Mouse (Mus musculus): ENCODE measurements around the gene Pik3c2g. TPM values are rescaled to one million over a fixed set of nuclear protein-coding genes. Genes with fewer than 3 reads are reported as not detected.
A peak's percentile ranks its signal among the peaks of the same experiment; 100 is the strongest.

Pik3c2g gene
- total RNA-seq, 2 experiments from 2014 or later = 0.20 to 0.21 TPM

DNA sequence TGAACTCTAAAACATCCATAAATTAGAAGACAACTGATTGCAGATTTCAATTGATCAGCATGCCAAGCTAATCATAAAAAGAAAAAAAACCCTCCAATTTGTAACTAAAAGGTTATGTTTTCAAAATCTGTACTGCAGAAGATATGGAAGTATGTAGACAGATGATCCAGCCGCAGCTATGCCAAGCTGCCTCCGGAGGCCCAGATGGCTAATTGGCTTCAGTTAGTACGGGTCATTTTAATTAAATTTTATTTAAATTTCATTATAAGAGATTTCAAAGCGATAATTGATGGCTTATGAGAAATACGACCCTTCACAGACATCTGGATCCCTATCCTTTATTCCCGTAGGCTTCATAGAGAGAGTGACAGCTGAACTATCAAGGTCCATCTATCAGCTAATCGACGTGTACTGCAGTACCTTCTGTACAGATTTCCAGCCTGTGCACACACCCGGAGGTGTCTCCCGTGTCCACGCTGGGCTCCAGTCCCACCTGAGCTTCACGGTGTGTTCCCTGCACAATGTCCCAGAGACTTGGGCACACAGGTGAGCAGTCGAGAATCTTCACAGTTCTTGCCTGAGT lies 132.7 kb downstream of the Pik3c2g start:
- no peak for DNase-seq (ENCODE audit: extremely low spot score in 1 of 2, low spot score in 1 of 2)

- no peak for DNase-seq (ENCODE audit: extremely low spot score in 1 of 2, low spot score in 1 of 2)
Observed at GRCm38 (mm10) chr6:139735708-139736626, 148.9 kb downstream of the Pik3c2g start.

DNA sequence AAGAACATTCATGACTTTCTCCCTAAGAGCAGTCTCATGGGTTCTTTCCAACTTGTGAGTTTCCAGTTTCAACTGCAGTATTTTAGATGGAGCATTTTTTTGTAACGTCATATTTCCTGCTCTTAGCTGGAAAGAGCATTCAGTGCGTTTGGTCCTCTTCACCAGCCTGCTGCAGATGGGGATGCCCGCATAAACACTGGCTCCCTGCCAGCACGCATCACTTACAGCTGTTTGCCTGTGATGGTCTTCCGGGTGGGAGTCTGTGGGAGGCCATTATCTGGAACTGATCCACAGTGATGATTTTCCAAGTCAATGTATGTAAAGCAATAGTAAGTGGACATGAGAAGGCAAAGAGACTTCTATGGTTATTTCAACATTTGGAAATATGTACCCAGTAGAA lies 151.3 kb downstream of the Pik3c2g start:
- no peak for DNase-seq (ENCODE audit: extremely low spot score in 1 of 2, low spot score in 1 of 2)

DNA sequence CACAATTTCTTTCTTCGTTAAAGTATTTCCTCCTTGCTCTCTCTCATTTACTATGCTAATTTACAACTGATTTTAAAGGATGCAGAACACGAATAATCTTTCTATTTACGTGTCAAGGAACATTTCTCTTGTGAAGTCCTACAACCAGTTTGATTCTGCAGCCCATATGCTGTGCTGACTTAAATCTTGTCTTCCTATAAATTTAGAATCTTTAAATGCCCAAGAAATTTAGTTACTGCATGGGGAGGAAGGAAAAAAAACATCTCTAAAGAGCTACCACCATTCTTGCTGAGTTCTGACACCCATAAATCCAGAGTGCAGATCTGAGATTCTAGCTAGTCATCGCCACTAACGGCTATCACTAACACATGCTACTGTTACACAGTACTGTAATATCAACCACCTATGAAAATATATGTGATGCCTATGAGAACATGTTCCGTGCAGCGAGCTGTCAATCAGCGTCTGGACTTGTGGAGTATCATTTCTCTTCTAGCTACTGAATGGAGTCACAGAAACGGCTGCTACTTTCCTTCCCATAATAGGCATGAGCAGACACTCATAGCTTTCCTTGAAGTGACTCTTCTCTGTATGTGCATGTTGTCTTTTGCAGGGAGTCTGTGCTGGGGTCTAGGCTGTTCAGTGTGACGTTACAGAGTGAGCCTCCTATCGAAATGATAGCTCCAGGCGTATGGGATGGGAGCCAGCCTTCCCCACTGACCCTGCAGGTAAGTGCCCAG lies 155.8 kb downstream of the Pik3c2g start:
- no peak for DNase-seq (ENCODE audit: extremely low spot score in 1 of 2, low spot score in 1 of 2)

DNA sequence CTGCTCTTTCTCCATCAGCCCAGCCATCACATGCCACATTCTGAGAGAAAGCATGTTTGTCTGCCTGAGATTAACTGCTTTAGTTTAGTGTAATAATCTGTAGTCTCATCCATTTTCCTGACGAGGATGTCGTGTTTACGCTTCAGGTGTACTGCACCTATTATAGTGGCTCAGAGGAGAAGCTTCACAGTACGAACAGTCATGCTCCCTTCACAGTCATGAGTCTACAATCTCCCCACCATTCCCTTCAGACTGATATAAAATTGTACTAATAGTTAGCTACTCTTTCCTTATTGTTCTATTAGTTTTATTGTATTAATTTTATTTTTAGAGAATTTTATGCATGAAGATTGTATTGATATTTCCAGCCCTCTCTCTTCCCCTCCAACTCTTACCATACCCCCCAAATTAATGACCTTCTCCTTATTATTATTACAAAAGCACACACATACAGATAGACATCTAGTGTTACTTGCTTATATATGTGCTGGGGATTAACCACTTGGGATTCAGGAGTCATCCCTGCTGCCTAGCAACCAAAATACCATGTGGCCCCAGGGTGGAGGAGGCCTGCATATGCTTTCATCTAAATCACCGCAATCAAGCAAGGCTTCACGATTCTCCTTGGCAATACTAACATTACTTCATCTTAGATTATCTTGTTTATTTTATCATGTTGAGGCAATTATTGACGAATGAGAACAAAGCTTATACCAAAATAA lies 159.9 kb downstream of the Pik3c2g start:
- no peak for DNase-seq (ENCODE audit: extremely low spot score in 1 of 2, low spot score in 1 of 2)

DNA sequence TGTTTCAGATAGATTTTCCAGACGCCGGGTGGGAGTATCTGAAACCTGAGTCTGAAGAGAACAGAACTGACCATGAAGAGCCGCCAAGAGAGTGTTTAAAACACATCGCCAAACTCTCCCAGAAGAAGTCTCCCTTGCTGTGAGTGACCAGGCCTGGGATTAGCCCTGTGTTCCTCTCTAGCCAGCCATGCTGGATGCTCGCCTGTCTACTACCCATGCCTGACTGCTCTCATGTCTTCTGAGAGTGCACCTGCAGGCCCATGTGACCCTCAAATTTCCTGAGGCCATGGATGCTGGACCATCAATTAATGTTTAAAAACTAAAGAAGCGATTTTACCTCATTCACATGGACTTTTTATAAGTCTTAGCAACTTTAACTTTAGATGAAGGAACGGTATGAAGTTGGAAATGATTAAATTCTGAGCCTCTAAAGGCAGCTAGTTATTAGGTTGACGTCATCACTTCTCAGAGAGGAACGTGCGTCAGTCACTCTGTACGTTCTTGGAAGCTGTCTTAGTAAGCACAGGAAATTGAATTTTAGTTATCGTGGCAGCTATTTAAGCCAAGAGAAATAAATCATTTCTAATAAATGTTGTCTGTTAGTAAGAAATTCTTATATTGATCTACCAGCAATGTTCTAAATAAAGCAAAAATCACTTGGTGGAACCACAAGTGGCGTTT lies 161.2 kb downstream of the Pik3c2g start:
- no peak for DNase-seq (ENCODE audit: extremely low spot score in 1 of 2, low spot score in 1 of 2)

GRCm38 (mm10) chr6:139750599-139750998 lies 163.6 kb downstream of the Pik3c2g start:
- DNase-seq (ENCODE audit: extremely low spot score in 1 of 2, low spot score in 1 of 2) = no peak

GRCm38 (mm10) chr6:139751022-139751421 lies 164.0 kb downstream of the Pik3c2g start:
- DNase-seq (ENCODE audit: extremely low spot score in 1 of 2, low spot score in 1 of 2) = no peak

DNA sequence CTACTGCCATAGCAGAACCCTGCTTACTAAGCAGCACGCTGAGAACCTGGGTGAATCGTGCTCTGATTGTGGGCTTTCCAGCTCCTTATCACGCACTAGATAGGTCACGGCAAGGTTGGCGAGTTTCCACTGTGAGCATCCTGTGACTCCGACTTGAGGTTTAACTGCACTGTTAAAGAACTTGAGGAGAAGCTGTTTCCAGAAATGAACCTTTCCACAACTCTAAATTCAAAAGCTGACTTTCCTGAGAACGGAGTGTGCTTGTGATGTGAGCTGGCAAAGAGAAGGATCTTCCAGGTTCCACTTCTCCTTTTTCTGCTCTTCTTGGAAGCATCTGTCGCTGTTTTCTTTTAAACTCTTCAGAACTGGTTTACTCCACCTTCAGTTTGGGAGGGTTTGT lies 170.9 kb downstream of the Pik3c2g start:
- DNase-seq (ENCODE audit: extremely low spot score in 1 of 2, low spot score in 1 of 2) = no peak

DNA sequence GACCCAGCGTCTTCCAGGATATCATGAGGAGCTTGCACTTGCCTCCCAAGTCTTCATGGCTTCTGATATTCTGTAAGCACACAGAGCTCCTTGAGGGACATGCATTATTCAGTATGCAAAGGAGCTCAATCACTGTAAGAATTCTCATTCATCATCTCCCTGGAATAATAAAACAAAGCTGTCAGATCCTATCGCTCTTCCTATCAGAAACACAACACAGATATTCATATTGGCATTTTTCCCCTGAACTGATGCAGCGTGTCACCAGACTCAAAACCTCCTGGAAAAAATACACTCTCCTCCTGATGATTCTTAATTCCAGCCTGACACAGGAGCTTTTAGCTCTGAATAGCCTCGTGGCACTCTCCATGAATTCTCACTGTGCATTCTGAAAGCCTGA lies 174.0 kb downstream of the Pik3c2g start:
- DNase-seq (ENCODE audit: extremely low spot score in 1 of 2, low spot score in 1 of 2) = no peak

GRCm38 (mm10) chr6:139764398-139764797 lies 177.4 kb downstream of the Pik3c2g start:
- no peak for DNase-seq (ENCODE audit: extremely low spot score in 1 of 2, low spot score in 1 of 2)

DNA sequence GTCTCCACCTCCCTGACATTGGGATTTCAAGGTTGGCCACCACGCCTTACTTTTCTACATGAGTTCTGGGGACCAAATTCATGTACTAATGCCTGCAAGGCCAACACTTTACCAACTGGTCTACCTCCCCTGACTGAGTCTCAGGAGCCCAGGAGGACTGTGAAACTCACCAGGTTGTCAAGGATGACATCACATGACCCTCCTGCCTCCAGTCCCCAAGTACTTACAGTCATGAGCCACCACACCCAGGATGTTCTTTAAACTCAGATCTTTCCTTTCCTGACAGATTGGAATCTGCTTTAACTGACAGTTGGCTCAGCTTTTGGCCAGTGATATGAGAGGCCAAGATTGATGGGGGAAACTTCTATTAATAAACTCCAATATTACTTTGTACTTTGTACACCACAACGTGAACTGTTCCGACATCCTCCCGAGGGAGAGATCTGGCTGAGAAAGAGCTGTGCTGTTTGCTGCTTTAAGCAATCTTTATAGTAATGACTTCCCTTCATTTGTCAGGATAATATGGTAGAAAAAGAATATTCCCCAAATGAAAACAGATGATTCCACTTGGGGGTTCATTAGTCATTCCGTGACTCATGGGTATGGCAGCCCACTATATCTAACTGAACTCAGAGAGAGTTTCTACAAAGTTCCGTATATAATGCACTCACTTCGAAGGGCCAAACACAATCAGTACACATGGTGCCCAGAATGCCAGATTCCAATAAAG lies 182.9 kb downstream of the Pik3c2g start:
- no peak for DNase-seq (ENCODE audit: extremely low spot score in 1 of 2, low spot score in 1 of 2)

- no peak for DNase-seq (ENCODE audit: extremely low spot score in 1 of 2, low spot score in 1 of 2)
Observed at GRCm38 (mm10) chr6:139770535-139770934, 183.5 kb downstream of the Pik3c2g start.

DNA sequence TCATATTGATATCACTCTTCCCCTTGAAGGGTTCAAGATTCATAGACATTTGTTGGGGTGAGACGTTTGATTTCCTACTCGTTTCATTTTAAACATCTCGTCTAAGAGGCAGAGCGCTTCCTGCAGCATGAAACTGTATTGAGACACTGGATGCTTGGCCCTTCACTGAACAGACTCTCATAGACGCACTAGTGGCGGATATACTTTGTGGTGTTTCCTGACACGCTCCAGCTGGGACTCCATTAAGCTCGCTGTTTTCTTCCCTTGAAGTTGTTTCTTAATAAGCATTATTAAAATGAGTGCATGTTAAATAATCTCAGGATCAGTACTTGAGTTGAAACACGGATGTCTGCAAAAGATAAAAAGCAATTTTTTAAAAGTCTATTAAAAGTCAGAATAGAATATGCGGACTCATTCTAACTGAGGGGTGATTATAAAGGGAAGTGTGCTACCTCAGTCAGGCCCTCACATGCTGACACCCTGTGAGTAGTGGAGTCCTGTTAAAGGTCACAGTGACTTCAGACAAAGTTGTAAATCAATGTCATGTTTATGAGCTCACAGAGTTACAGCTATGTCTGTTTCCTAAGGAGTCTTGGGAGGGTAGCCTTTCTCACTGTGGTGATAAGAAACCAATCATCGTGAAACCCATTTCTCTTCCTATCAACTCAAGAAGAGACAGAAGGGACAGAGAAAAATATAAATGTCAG lies 190.7 kb downstream of the Pik3c2g start:
- no peak for DNase-seq (ENCODE audit: extremely low spot score in 1 of 2, low spot score in 1 of 2)

GRCm38 (mm10) chr6:139780028-139780427 lies 193.0 kb downstream of the Pik3c2g start:
- peak in 1 of 2 experiments; percentile 28 for DNase-seq (ENCODE audit: extremely low spot score in 1 of 2, low spot score in 1 of 2)

- DNase-seq (ENCODE audit: extremely low spot score in 1 of 2, low spot score in 1 of 2) = no peak
Observed at GRCm38 (mm10) chr6:139789479-139789878, 202.5 kb downstream of the Pik3c2g start.

- DNase-seq (ENCODE audit: extremely low spot score in 1 of 2, low spot score in 1 of 2) = no peak
Observed at GRCm38 (mm10) chr6:139799541-139800226, 212.7 kb downstream of the Pik3c2g start.

DNA sequence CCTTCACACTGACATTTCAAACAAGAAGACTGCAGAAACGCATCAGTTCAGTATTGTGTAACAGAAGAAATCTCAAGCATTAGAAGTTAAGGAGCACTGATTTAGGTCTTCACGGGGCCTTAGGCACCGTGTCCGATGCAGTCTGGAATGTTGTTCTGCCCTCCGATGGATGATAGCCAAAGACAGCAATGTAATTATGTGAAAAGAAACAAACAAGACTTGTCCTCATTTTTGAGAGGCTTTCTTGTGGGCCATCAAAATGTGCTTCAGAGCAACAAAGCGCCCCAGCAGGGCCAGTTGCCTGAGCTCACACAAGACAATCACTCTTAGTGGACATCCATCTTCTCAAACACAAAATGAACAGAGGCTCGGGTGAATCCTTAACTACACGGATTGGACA lies 234.9 kb downstream of the Pik3c2g start:
- no peak for DNase-seq (ENCODE audit: extremely low spot score in 1 of 2, low spot score in 1 of 2)

Measured in layer of hippocampus, postnatal 25 days (tissue).